Mouse (Mus musculus) lung, embryonic 16.5 days (tissue): ENCODE data around the gene Fas. TPM values are rescaled to one million over a fixed set of nuclear protein-coding genes. Genes with fewer than 3 reads are reported as not detected.

Experiments
- ATAC-seq: fragments of 200-750 bp; cut with Nextera tagmentation; 2 replicates; pipeline ENCODE4 v1.8.0; 2017; ENCODE audit warnings: low read depth, mild to moderate bottlenecking, moderate library complexity
- H3K27ac ChIP-seq: fragments of 300-500 bp; sonication (generic); 2 replicates; pipeline ENCODE4 v1.5.1; 2014; ENCODE audit warnings: mild to moderate bottlenecking, control low read depth, low read length
- H3K27me3 ChIP-seq: fragments of 300-500 bp; sonication (generic); 2 replicates; pipeline ENCODE4 v1.6.1; 2014; ENCODE audit warnings: low read depth, low read length, mixed read lengths; ENCODE audit not compliant: control insufficient read depth, insufficient read depth
- H3K36me3 ChIP-seq: fragments of 300-500 bp; sonication (generic); 2 replicates; pipeline ENCODE4 v1.6.1; 2014; ENCODE audit warnings: low read length; ENCODE audit not compliant: control insufficient read depth, insufficient read depth
- H3K4me1 ChIP-seq: fragments of 300-500 bp; sonication (generic); replicated peaks from 2 replicates; pipeline ENCODE4 v1.6.1; 2014; ENCODE audit warnings: low read length, mixed read lengths; ENCODE audit not compliant: control insufficient read depth, insufficient read depth
- H3K4me2 ChIP-seq: fragments of 300-500 bp; sonication (generic); 2 replicates; pipeline ENCODE4 v1.6.1; 2014; ENCODE audit warnings: low read depth, low read length, control low read depth
- H3K4me3 ChIP-seq: fragments of 300-500 bp; sonication (generic); 2 replicates; pipeline ENCODE4 v1.5.1; 2014; ENCODE audit warnings: mild to moderate bottlenecking, low read length, control low read depth
- H3K9ac ChIP-seq: fragments of 300-500 bp; sonication (generic); 2 replicates; pipeline ENCODE4 v1.6.1; 2014; ENCODE audit warnings: low read length, control low read depth
- H3K9me3 ChIP-seq: fragments of 300-500 bp; sonication (generic); 2 replicates; pipeline ENCODE4 v1.6.1; 2016; ENCODE audit warnings: low read length; ENCODE audit not compliant: control insufficient read depth
- WGBS: fragments of 180-500 bp; shearing (Covaris S2); extraction: QIAGEN DNeasy Blood & Tissue Kit; methylation state at CpG from one replicate; pipeline ENCODE4 v1.1.7; 2014; 5-methylcytosine and 5-hydroxymethylcytosine counted together
- polyA plus RNA-seq: library from polyadenylated mRNA; unstranded; fragments of >200 nt; fragmentation: Nextera tagmentation; extraction: Ambion mirVana; gene quantifications from 2 replicates; pipeline ENCODE4 v1.2.1, GENCODE M21; 2015

The Fas gene
- polyA plus RNA-seq, 1 experiment from 2014 or later = 14.2 TPM

DNA sequence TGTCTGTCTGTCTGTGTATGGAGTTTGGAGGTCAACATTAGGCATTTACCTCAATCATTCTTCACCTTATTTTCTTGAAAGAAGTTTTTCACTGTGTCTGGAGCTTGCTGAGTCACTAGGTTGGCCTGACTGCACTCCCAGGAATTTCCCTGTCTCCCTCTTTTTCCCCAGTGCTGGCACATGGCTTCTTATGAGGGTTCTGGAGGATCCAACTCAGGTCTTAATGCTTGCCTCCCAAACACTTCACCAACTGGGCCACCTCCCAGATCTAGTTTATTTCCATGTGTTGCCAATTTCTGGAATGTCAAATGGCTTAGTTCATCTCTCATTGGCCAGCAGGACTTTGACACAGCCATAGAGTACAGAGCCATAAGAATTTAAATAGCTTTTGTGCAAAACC, 14.5 kb downstream of the Fas start:
- ATAC-seq = no peak
- Histone ChIP-seq H3K4me1 (no peaks in the 10 kb centered on the region), H3K4me2 (no peak overlapping the region), H3K27me3 (no peaks in the 10 kb centered on the region), H3K4me3 (no peak overlapping the region), H3K27ac (no peak overlapping the region), H3K9me3 (no peaks in the 10 kb centered on the region), H3K36me3 (no peaks in the 10 kb centered on the region), H3K9ac (no peak overlapping the region)

DNA sequence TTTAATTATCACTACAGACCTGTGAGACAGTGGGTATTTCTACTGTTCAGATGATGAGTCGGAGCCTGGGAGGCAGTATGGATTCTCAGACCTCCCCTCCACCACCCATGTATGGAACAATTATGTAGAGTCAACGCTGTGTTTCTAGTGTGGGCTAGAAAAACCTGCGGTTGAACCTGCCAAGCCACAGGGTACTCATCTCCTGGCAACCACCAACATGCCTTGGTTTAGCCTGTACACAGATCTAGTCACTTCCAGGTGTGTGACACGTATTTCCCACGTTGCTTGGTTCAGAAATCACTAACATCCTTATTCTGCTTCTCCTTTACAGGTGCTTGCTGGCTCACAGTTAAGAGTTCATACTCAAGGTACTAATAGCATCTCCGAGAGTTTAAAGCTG, 16.3 kb downstream of the Fas start:
- Histone ChIP-seq H3K4me3 (no peak overlapping the region), H3K4me1 (no peaks in the 10 kb centered on the region), H3K27ac (no peak overlapping the region), H3K36me3 (no peaks in the 10 kb centered on the region), H3K9me3 (no peaks in the 10 kb centered on the region), H3K27me3 (no peaks in the 10 kb centered on the region), H3K9ac (no peak overlapping the region), H3K4me2 (no peak overlapping the region)
- ATAC-seq = no peak
- WGBS = 67% methylated on average over 6 of the region's 6 CpGs

DNA sequence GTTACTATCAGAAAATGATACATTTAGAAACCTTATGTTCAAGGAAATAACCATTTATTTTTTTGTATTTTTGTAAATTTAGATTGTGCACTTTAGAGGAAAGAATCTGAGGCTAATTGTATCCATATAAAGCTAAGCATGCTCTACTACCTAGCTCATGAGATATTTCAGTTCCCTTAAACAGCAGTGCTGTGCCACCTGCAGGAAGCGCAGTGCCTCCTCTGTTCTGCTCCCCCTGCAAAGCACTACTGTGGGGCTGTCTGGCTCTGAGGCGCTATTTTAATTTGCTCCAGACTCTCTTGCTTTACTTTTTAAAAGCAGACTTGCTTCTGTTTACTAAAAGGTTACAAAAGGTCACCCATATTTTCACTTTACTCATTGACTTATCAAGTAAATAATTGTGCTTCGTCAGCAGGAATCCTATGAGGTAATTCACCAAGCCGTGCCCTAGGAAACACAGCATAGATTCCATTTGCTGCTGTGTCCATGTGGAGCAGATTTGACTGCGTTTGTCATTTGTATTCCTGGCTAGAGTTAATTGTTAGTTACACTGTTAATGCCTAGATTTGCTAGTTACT, 21.8 kb downstream of the Fas start:
- WGBS = 55% methylated on average over 5 of the region's 5 CpGs
- H3K4me1 ChIP-seq = no peaks in the 10 kb centered on the region
- no peak overlapping the region for H3K4me2 ChIP-seq
- H3K9me3 ChIP-seq = no peaks in the 10 kb centered on the region
- no peak overlapping the region for H3K4me3 ChIP-seq
- no peaks in the 10 kb centered on the region for H3K27me3 ChIP-seq
- H3K27ac ChIP-seq = no peak overlapping the region
- no peaks in the 10 kb centered on the region for H3K36me3 ChIP-seq
- H3K9ac ChIP-seq = no peak overlapping the region
- ATAC-seq = no peak

DNA sequence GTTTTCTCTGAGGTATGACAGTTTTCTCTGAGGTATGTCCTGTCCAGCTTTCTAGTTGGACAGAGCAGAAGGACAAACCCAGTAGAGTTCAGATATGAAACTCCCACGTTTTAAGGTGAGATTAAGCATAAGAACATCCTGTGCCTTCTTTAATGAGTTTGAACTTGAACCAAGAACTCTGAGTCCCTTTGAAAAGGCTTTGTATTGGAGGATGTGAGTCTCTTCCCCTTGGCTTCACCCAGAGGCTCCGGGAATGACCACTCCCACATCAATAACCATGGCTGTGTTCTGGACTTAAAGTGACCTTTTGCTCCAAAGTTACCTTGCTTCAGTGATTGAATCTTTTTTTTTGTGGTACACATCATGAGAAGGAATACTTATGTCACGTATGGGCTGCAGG, 37.6 kb downstream of the Fas start:
- WGBS = 49% methylated on average over 3 of the region's 3 CpGs
- H3K9me3 ChIP-seq = no peaks in the 10 kb centered on the region
- H3K9ac ChIP-seq = no peak overlapping the region
- no peaks in the 10 kb centered on the region for H3K27me3 ChIP-seq
- H3K27ac ChIP-seq = no peak overlapping the region
- no peak overlapping the region for H3K4me2 ChIP-seq
- no peaks in the 10 kb centered on the region for H3K36me3 ChIP-seq
- ATAC-seq = no peak
- H3K4me1 ChIP-seq = no peaks in the 10 kb centered on the region
- no peak overlapping the region for H3K4me3 ChIP-seq

DNA sequence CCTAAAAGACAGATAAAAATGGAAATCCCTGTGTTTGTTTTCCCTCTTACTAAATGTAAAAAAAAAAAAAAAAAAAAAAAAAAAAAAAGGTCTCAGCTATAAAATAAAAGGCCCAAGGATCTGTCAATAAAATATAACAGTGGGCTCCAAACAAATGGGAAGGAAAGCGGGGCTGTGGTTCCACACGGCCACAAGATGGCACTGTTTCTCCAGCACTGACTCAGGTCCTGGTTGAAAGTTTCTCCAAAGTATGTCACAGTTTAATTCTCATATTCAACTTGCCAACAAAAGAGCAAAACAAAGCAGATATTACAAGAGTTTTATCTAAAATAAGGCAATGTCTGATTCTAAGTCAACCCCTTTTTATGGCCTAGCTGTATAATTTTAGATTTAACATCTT, 43.8 kb downstream of the Fas start:
- Histone ChIP-seq H3K9ac (no peak overlapping the region), H3K36me3 (no peaks in the 10 kb centered on the region), H3K27ac (no peak overlapping the region), H3K4me1 (no peaks in the 10 kb centered on the region), H3K27me3 (no peaks in the 10 kb centered on the region), H3K4me2 (no peak overlapping the region), H3K4me3 (no peak overlapping the region), H3K9me3 (no peaks in the 10 kb centered on the region)
- ATAC-seq = no peak
- WGBS = 2% methylated on average over 2 of the region's 2 CpGs

DNA sequence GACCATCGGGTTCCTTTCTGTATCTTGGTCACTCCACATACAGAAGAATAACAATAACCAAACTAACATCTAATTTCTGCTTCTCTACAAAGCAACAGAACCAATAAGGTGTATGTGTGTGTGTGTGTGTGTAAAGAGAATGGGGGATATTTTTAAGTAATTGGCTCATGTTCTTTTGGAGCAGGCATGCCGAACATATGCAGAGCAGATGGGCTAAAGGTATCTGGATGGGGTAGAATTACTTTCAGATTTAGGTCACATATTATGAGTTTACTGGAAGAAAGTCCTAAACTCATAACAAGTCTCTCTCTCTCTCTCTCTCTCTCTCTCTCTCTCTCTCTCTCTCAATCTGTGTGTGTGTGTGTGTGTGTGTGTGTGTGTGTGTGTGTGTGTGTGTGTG, 54.2 kb downstream of the Fas start:
- Histone ChIP-seq H3K36me3 (no peaks in the 10 kb centered on the region), H3K27me3 (no peaks in the 10 kb centered on the region), H3K9me3 (no peaks in the 10 kb centered on the region), H3K4me3 (no peak overlapping the region), H3K27ac (no peak overlapping the region), H3K4me2 (no peak overlapping the region), H3K4me1 (peaks cover 6% of the 10 kb centered on the region), H3K9ac (no peak overlapping the region)
- WGBS = 79% methylated on average over 2 of the region's 2 CpGs
- ATAC-seq = no peak

DNA sequence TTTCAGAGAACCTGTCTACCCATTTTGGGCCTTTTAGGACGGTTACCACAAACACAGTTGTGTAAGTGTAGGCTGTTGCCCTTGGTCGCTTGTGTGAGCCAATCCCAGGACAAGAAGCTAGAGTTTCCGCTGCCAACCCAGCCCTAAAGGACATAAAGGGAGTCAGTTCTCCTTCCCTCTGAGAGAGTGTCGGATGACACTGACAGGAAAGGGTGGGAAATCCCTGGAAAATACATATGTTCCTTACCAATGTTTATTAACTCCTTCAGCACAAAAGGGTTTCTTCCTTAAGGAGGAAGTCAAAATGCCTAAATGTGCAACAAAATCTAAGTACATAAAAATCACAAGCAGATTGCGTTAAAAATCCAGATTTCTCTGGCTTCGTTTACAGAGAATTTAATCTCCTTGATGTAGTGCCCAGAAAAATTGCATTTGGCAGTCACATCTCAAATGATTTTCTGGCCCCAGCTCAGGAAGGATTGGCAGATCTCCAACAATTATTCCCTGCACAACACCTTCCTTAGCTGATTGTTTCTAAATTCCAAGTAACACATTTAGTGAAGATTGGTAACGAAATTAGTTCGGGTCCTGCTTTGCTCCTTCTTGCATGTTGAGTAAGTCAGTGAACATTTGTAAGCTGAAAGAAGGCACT, 55.3 kb downstream of the Fas start:
- Histone ChIP-seq H3K27ac (peak overlapping the region; percentile 88), H3K9ac (no peak overlapping the region), H3K9me3 (no peaks in the 10 kb centered on the region), H3K27me3 (no peaks in the 10 kb centered on the region), H3K36me3 (no peaks in the 10 kb centered on the region), H3K4me2 (peak overlapping the region; percentile 39), H3K4me1 (peaks cover 6% of the 10 kb centered on the region), H3K4me3 (no peak overlapping the region)
- WGBS = 22% methylated on average over 8 of the region's 8 CpGs
- peak; percentile 92 for ATAC-seq

DNA sequence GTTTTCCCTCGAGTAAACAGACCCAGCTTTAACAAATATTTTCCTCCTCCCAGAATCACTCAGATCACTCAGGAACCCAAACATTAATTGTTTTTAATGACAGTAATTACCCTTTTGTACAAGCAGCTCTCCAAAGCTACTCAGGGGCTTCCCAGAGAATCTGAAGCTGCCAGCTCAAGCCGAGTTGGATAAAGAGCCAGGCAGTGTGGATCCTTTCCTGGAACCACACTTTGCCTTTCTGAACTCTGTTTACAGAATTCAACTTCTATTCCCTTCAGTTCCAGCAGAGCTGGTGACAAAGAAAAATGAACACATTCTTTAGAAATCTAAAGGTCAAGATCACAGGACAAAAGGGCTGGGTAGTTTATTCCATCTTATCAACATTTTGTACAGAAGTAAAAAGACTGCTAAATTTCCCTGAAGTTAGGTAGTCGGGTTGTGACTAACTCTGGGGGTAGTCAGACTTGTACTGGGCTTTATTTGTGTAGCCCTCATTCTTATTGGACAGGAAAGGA, 62.9 kb downstream of the Fas start:
- no peak overlapping the region for H3K4me2 ChIP-seq
- no peak for ATAC-seq
- no peaks in the 10 kb centered on the region; the same call in 1 of the 2 replicates for H3K4me1 ChIP-seq
- no peak overlapping the region for H3K4me3 ChIP-seq
- no peak overlapping the region for H3K27ac ChIP-seq
- WGBS = 8% methylated on average over 3 of the region's 3 CpGs
- no peaks in the 10 kb centered on the region for H3K9me3 ChIP-seq
- no peaks in the 10 kb centered on the region for H3K27me3 ChIP-seq
- no peaks in the 10 kb centered on the region for H3K36me3 ChIP-seq
- H3K9ac ChIP-seq = no peak overlapping the region

DNA sequence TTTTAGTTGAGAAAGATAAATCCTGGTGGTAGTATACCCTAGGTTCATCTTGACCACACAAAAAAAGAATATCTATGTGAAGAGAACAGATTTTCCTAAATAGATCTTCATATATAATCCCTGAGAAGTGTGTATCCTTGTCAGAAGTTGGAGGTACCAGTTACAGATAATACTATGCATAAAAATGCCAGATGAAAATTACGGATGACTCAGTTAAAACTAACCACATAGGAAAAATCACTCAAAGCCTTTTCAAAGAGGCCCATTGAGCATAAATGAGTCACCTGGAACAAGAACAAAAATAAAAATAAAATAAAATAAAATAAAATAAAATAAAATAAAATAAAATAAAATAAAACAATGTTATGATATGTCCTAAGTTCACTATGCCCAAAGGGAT, 72.2 kb downstream of the Fas start:
- Histone ChIP-seq H3K4me3 (no peak overlapping the region), H3K9ac (no peak overlapping the region), H3K4me2 (no peak overlapping the region), H3K9me3 (peaks cover 6% of the 10 kb centered on the region), H3K4me1 (no peaks in the 10 kb centered on the region), H3K27me3 (no peaks in the 10 kb centered on the region), H3K36me3 (no peaks in the 10 kb centered on the region), H3K27ac (no peak overlapping the region)
- no peak for ATAC-seq
- WGBS = 88% methylated on average over 1 of the region's 1 CpGs
